Mouse (Mus musculus): ENCODE measurements around the gene Tenm4.

- TF ChIP-seq HCFC1 (IDR thresholded peaks at IDR 0.05; ENCODE audit: borderline replicate concordance, insufficient read depth, low read length) (no peak), MAFK (IDR thresholded peaks at IDR 0.05; ENCODE audit: insufficient read depth, low read depth, low read length) (no peak), CHD2 (IDR thresholded peaks at IDR 0.05; ENCODE audit: low read depth, low read length) (no peak)
Measured at GRCm38 (mm10) chr7:96652844-96653243, 481.8 kb downstream of the Tenm4 start.
